Comparison of ENCODE assay signal across 8 mouse cellular contexts in the genomic region with DNA sequence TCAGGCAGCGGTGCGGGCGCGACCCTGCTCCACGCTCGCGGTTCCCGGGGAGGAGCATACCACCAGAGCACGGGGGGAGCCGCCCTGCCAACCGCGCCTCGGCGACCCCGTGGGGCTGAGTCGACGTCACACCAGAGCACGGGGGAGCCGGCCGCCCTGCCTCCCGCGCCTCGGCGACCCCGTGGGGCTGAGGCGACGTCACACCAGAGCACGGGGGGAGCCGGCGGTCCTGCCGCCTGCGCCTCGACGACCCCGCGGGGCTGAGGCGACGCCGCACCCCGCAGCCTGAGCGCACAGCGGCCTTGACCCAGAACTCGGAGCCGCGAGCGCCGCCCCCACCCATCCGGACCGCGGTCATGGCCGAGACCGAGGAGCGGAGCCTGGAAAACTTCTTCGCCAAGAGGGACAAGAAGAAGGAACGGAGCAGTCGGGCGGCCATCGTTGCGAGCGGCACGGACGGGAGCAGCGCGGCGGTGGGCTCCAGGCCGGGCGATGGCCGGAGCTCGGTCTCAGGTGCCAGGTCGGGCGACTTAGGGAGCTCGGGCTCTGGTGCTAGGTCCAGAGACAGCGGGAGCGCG. TPM values are rescaled to one million over a fixed set of nuclear protein-coding genes. Genes with fewer than 3 reads are reported as not detected.
A peak's percentile ranks its signal among the peaks of the same experiment; 100 is the strongest.
DNase-seq lines count a peak whose midpoint lies in the region; ATAC-seq and TF ChIP-seq lines count a peak whose summit lies in the region.
"Not testable (repeated sequence)": the region's sequence is repeated elsewhere in the genome, so short reads cannot be mapped to it uniquely, and the experiment has no call there.
"Had no signal": no experiment of that assay in that cellular context is flagged by ENCODE, and none has a peak within 500 bp of the region (broad histone marks: within the 10 kb centered on the region; RNA-seq: fewer than 3 reads in every experiment).

No protein-coding gene starts in this region.

- H3K4me2 ChIP-seq in forebrain, embryonic 11.5 days (ENCODE audit: low read depth, low read length, severe bottlenecking); heart, embryonic 13.5 days; intestine, postnatal 0 days (replicated peaks; ENCODE audit: low read depth); liver, embryonic 11.5 days; midbrain, embryonic 14.5 days (ENCODE audit: low read length); stomach, embryonic 15.5 days: not testable (repeated sequence)

- H3K4me1 ChIP-seq in forebrain, embryonic 11.5 days (replicated peaks; ENCODE audit: control insufficient read depth, insufficient read depth, low read length); heart, embryonic 13.5 days; intestine, postnatal 0 days (replicated peaks; ENCODE audit: control insufficient read depth, insufficient read depth, low read length); liver, embryonic 11.5 days (replicated peaks; ENCODE audit: control insufficient read depth, insufficient read depth, low read length); midbrain, embryonic 14.5 days (ENCODE audit: control insufficient read depth, insufficient read depth, low read length); stomach, embryonic 15.5 days: not testable (repeated sequence)

- H3K9me3 ChIP-seq in forebrain, embryonic 11.5 days (ENCODE audit: control insufficient read depth, low read length); intestine, postnatal 0 days (ENCODE audit: control insufficient read depth); liver, embryonic 11.5 days (ENCODE audit: control insufficient read depth, low read length); midbrain, embryonic 14.5 days (ENCODE audit: control insufficient read depth, low read length); stomach, embryonic 15.5 days: not testable (repeated sequence)
- H3K9me3 ChIP-seq in heart, embryonic 13.5 days: peaks cover 15% of the 10 kb centered on the region

- peak; percentile 3 for DNase-seq in adrenal gland, postnatal 14 days
- peak; percentile 53 for DNase-seq in forebrain, embryonic 11.5 days (ENCODE audit: low spot score)
- peak; percentile 30 for DNase-seq in liver, embryonic 11.5 days (ENCODE audit: low spot score)
- DNase-seq in midbrain, embryonic 14.5 days: not testable (repeated sequence)

- WGBS in forebrain, embryonic 11.5 days: 62% methylated on average over 46 of the region's 75 CpGs
- 47% methylated on average over 54 of the region's 75 CpGs for WGBS in heart, embryonic 13.5 days
- WGBS in intestine, postnatal 0 days: 58% methylated on average over 47 of the region's 75 CpGs
- 49% methylated on average over 46 of the region's 75 CpGs for WGBS in liver, embryonic 11.5 days
- WGBS in midbrain, embryonic 14.5 days: 68% methylated on average over 49 of the region's 75 CpGs
- 57% methylated on average over 61 of the region's 75 CpGs for WGBS in stomach, embryonic 15.5 days

- TF ChIP-seq CTCF in intestine, postnatal 0 days (IDR thresholded peaks at IDR 0.05; ENCODE audit: low read depth): not testable (repeated sequence)

- not testable (repeated sequence) for H3K27ac ChIP-seq in forebrain, embryonic 11.5 days (ENCODE audit: low read depth, low read length); heart, embryonic 13.5 days (replicated peaks); intestine, postnatal 0 days (ENCODE audit: low read depth, low read length); liver, embryonic 11.5 days (ENCODE audit: low read depth, low read length); midbrain, embryonic 14.5 days (replicated peaks; ENCODE audit: low read depth, low read length); stomach, embryonic 15.5 days

- H3K4me3 ChIP-seq in forebrain, embryonic 11.5 days (ENCODE audit: low read depth, low read length); heart, embryonic 13.5 days; intestine, postnatal 0 days (ENCODE audit: low read depth, low read length); liver, embryonic 11.5 days (ENCODE audit: low read depth, low read length); midbrain, embryonic 14.5 days (replicated peaks; ENCODE audit: low read depth, low read length); stomach, embryonic 15.5 days (replicated peaks): not testable (repeated sequence)

- not testable (repeated sequence) for H3K9ac ChIP-seq in forebrain, embryonic 11.5 days (ENCODE audit: low read length); heart, embryonic 13.5 days; intestine, postnatal 0 days (ENCODE audit: low read depth, low read length); liver, embryonic 11.5 days (ENCODE audit: low read depth, low read length); midbrain, embryonic 14.5 days (replicated peaks; ENCODE audit: low read length); stomach, embryonic 15.5 days

- ATAC-seq in forebrain, embryonic 11.5 days (replicated peaks; ENCODE audit: low FRiP score): peak; percentile 83
- peak; percentile 49 for ATAC-seq in heart, embryonic 13.5 days (ENCODE audit: extremely low read depth, insufficient number of reproducible peaks, low FRiP score, low TSS enrichment)
- ATAC-seq in intestine, postnatal 0 days: peak; percentile 81
- peak; percentile 75 for ATAC-seq in liver, embryonic 11.5 days (replicated peaks; ENCODE audit: low FRiP score)
- peak; percentile 86 for ATAC-seq in midbrain, embryonic 14.5 days (ENCODE audit: low FRiP score, low TSS enrichment)
- peak; percentile 84 for ATAC-seq in stomach, embryonic 15.5 days (ENCODE audit: insufficient read depth, low FRiP score, low read depth)

- H3K36me3 ChIP-seq in forebrain, embryonic 11.5 days (ENCODE audit: control insufficient read depth, insufficient read depth, low read length); heart, embryonic 13.5 days; intestine, postnatal 0 days (ENCODE audit: control insufficient read depth, insufficient read depth); liver, embryonic 11.5 days (ENCODE audit: control insufficient read depth, insufficient read depth, low read length); midbrain, embryonic 14.5 days (ENCODE audit: control insufficient read depth, insufficient read depth, low read length); stomach, embryonic 15.5 days: not testable (repeated sequence)

- not testable (repeated sequence) for H3K27me3 ChIP-seq in forebrain, embryonic 11.5 days (ENCODE audit: control insufficient read depth, insufficient read depth, low read length); heart, embryonic 13.5 days (replicated peaks); intestine, postnatal 0 days (replicated peaks; ENCODE audit: control insufficient read depth, insufficient read depth, low read length); liver, embryonic 11.5 days (replicated peaks; ENCODE audit: control insufficient read depth, insufficient read depth, low read length); midbrain, embryonic 14.5 days (ENCODE audit: control insufficient read depth, insufficient read depth, low read length); stomach, embryonic 15.5 days (replicated peaks)

RNA-seq across cellular contexts. Expression of a gene that starts 31.6 kb away (rescaled TPM):
- total RNA-seq in adrenal gland, postnatal 14 days (2021): not detected in 2 replicates
- not detected in 2 replicates for polyA plus RNA-seq in forebrain, embryonic 11.5 days (2014; fragmentation: Nextera tagmentation; extraction: Ambion mirVana)
- not detected in 2 replicates for polyA plus RNA-seq in heart, embryonic 13.5 days (2015; fragmentation: Nextera tagmentation; extraction: Ambion mirVana)
- not detected in 2 replicates for polyA plus RNA-seq in intestine, postnatal 0 days (2015; fragmentation: Nextera tagmentation; extraction: Ambion mirVana)
- polyA plus RNA-seq in liver, embryonic 11.5 days (2014; fragmentation: Nextera tagmentation; extraction: Ambion mirVana): not detected in 2 replicates
- not detected in 2 replicates for polyA plus RNA-seq in midbrain, embryonic 14.5 days (2014; fragmentation: Nextera tagmentation; extraction: Ambion mirVana)
- polyA plus RNA-seq in stomach, embryonic 15.5 days (2015; fragmentation: Nextera tagmentation; extraction: Ambion mirVana): not detected in 2 replicates
- total RNA-seq: heart, postnatal 10 days had no signal
